Mouse (Mus musculus): ENCODE results near the gene Tmem183a.

GRCm38 (mm10) chr1:134344005-134344950 lies 17.5 kb downstream of the Tmem183a start:
- TF ChIP-seq EP300 (IDR thresholded peaks at IDR 0.05; ENCODE audit: low read depth) (no peak), CTCF (IDR thresholded peaks at IDR 0.05; ENCODE audit: low read depth) (no peak)

Measured in heart, postnatal 0 days (tissue).